Mouse (Mus musculus): ENCODE data around the gene Rassf1. TPM values are rescaled to one million over a fixed set of nuclear protein-coding genes. Genes with fewer than 3 reads are reported as not detected.

The Rassf1 gene
- polyA plus RNA-seq, 1 experiment from 2014 or later: 55.6 TPM

GRCm38 (mm10) chr9:107586974-107587832, 35.8 kb downstream of the Rassf1 start, which contains the start of gene Ifrd2:
TSS of gene Ifrd2 (plus strand) at chr9:107587642.
- H3K27ac ChIP-seq: peak within 1 kb of the TSS; percentile 46; the same call in 1 of the 2 replicates
- 14% methylated on average over 46 of the region's 46 CpGs for WGBS
- H3K4me2 ChIP-seq (replicated peaks): peak within 1 kb of the TSS; percentile 73
- no peaks in the 10 kb centered on the region for H3K9me3 ChIP-seq
- peaks cover 14% of the 10 kb centered on the region for H3K4me1 ChIP-seq
- ATAC-seq (ENCODE audit: insufficient number of reproducible peaks, insufficient read depth, low FRiP score, low TSS enrichment): peak; percentile 96
- no peaks in the 10 kb centered on the region for H3K27me3 ChIP-seq
- H3K9ac ChIP-seq: peak within 1 kb of the TSS; percentile 57
- H3K36me3 ChIP-seq: peaks cover 43% of the 10 kb centered on the region
- H3K4me3 ChIP-seq: peak within 1 kb of the TSS; percentile 85

- Histone ChIP-seq H3K9ac (peak overlapping the region; percentile 57), H3K4me1 (peaks cover 12% of the 10 kb centered on the region), H3K9me3 (no peaks in the 10 kb centered on the region), H3K27ac (peak overlapping the region; percentile 46; the same call in 1 of the 2 replicates), H3K36me3 (peaks cover 45% of the 10 kb centered on the region), H3K27me3 (no peaks in the 10 kb centered on the region), H3K4me3 (peak overlapping the region; percentile 85), H3K4me2 (replicated peaks) (peak overlapping the region; percentile 73)
- 5% methylated on average over 33 of the region's 33 CpGs for WGBS
- ATAC-seq (ENCODE audit: insufficient number of reproducible peaks, insufficient read depth, low FRiP score, low TSS enrichment): no peak
Observed at GRCm38 (mm10) chr9:107587833-107588639, 36.7 kb downstream of the Rassf1 start.

GRCm38 (mm10) chr9:107590058-107590772, 38.9 kb downstream of the Rassf1 start:
- H3K27ac ChIP-seq: no peak overlapping the region
- H3K9ac ChIP-seq: no peak overlapping the region
- H3K9me3 ChIP-seq: no peaks in the 10 kb centered on the region
- no peak overlapping the region for H3K4me2 ChIP-seq (replicated peaks)
- ATAC-seq (ENCODE audit: insufficient number of reproducible peaks, insufficient read depth, low FRiP score, low TSS enrichment): no peak
- H3K36me3 ChIP-seq: peaks cover 56% of the 10 kb centered on the region
- H3K27me3 ChIP-seq: no peaks in the 10 kb centered on the region
- no peak overlapping the region for H3K4me3 ChIP-seq
- WGBS: 90% methylated on average over 25 of the region's 25 CpGs
- peaks cover 12% of the 10 kb centered on the region for H3K4me1 ChIP-seq

- Histone ChIP-seq H3K9me3 (no peaks in the 10 kb centered on the region), H3K36me3 (peaks cover 56% of the 10 kb centered on the region), H3K4me1 (peaks cover 12% of the 10 kb centered on the region), H3K27ac (no peak overlapping the region), H3K4me3 (no peak overlapping the region), H3K9ac (no peak overlapping the region), H3K27me3 (no peaks in the 10 kb centered on the region), H3K4me2 (replicated peaks) (no peak overlapping the region)
- 94% methylated on average over 6 of the region's 6 CpGs for WGBS
- ATAC-seq (ENCODE audit: insufficient number of reproducible peaks, insufficient read depth, low FRiP score, low TSS enrichment): no peak
Observed at GRCm38 (mm10) chr9:107590773-107591060, 39.4 kb downstream of the Rassf1 start.

GRCm38 (mm10) chr9:107593101-107593976, 42.0 kb downstream of the Rassf1 start:
- no peak for ATAC-seq (ENCODE audit: insufficient number of reproducible peaks, insufficient read depth, low FRiP score, low TSS enrichment)
- 83% methylated on average over 11 of the region's 11 CpGs for WGBS
- H3K9me3 ChIP-seq: no peaks in the 10 kb centered on the region

GRCm38 (mm10) chr9:107594281-107595062, 43.1 kb downstream of the Rassf1 start:
- Histone ChIP-seq H3K4me2 (replicated peaks) (no peak overlapping the region), H3K36me3 (peaks cover 54% of the 10 kb centered on the region), H3K4me3 (no peak overlapping the region), H3K4me1 (no peaks in the 10 kb centered on the region), H3K27ac (no peak overlapping the region), H3K27me3 (no peaks in the 10 kb centered on the region), H3K9ac (no peak overlapping the region), H3K9me3 (no peaks in the 10 kb centered on the region)
- WGBS: 80% methylated on average over 8 of the region's 8 CpGs
- ATAC-seq (ENCODE audit: insufficient number of reproducible peaks, insufficient read depth, low FRiP score, low TSS enrichment): no peak

More at GRCm38 (mm10) chr9:107593101-107593976, 42.0 kb downstream of the Rassf1 start:
- no peak overlapping the region for H3K27ac ChIP-seq
- H3K36me3 ChIP-seq: peaks cover 56% of the 10 kb centered on the region
- no peak overlapping the region for H3K4me2 ChIP-seq (replicated peaks)
- H3K4me3 ChIP-seq: no peak overlapping the region
- H3K4me1 ChIP-seq: peaks cover 7% of the 10 kb centered on the region
- H3K9ac ChIP-seq: no peak overlapping the region
- no peaks in the 10 kb centered on the region for H3K27me3 ChIP-seq

- Histone ChIP-seq H3K4me2 (replicated peaks) (no peak overlapping the region), H3K4me1 (no peaks in the 10 kb centered on the region), H3K27ac (no peak overlapping the region), H3K4me3 (no peak overlapping the region), H3K36me3 (peaks cover 30% of the 10 kb centered on the region), H3K9me3 (no peaks in the 10 kb centered on the region), H3K9ac (no peak overlapping the region), H3K27me3 (0 out of 2 replicates have a peak, but pooled peaks cover 3% of the 10 kb centered on the region)
- WGBS: 90% methylated on average over 11 of the region's 11 CpGs
- ATAC-seq (ENCODE audit: insufficient number of reproducible peaks, insufficient read depth, low FRiP score, low TSS enrichment): no peak
Observed at GRCm38 (mm10) chr9:107596619-107597569, 45.5 kb downstream of the Rassf1 start.

GRCm38 (mm10) chr9:107598385-107598784, 47.0 kb downstream of the Rassf1 start:
- peaks cover 15% of the 10 kb centered on the region for H3K36me3 ChIP-seq
- no peak overlapping the region for H3K9ac ChIP-seq
- no peaks in the 10 kb centered on the region for H3K9me3 ChIP-seq
- 80% methylated on average over 5 of the region's 5 CpGs for WGBS
- no peak overlapping the region for H3K4me3 ChIP-seq
- 0 out of 2 replicates have a peak, but pooled peaks cover 3% of the 10 kb centered on the region for H3K27me3 ChIP-seq
- no peak for ATAC-seq (ENCODE audit: insufficient number of reproducible peaks, insufficient read depth, low FRiP score, low TSS enrichment)
- H3K27ac ChIP-seq: no peak overlapping the region
- no peak overlapping the region for H3K4me2 ChIP-seq (replicated peaks)
- H3K4me1 ChIP-seq: peaks cover 8% of the 10 kb centered on the region

GRCm38 (mm10) chr9:107599433-107599832, 48.1 kb downstream of the Rassf1 start:
- 86% methylated on average over 9 of the region's 9 CpGs for WGBS

More at GRCm38 (mm10) chr9:107599433-107599832, 48.1 kb downstream of the Rassf1 start:
- Histone ChIP-seq H3K9ac (no peak overlapping the region), H3K4me1 (peaks cover 15% of the 10 kb centered on the region), H3K27ac (no peak overlapping the region), H3K27me3 (0 out of 2 replicates have a peak, but pooled peaks cover 3% of the 10 kb centered on the region), H3K36me3 (peaks cover 4% of the 10 kb centered on the region; the same call in 1 of the 2 replicates), H3K4me2 (replicated peaks) (no peak overlapping the region), H3K9me3 (no peaks in the 10 kb centered on the region), H3K4me3 (no peak overlapping the region)
- no peak for ATAC-seq (ENCODE audit: insufficient number of reproducible peaks, insufficient read depth, low FRiP score, low TSS enrichment)

All from embryonic facial prominence, embryonic 12.5 days (tissue).